Mouse (Mus musculus) heart, embryonic 15.5 days (tissue): ENCODE results near the gene Cdiptos. TPM values are rescaled to one million over a fixed set of nuclear protein-coding genes. Genes with fewer than 3 reads are reported as not detected.

ENCODE experiments used
- ATAC-seq: fragments of 200-750 bp; cut with Nextera tagmentation; replicated peaks from 2 replicates; pipeline ENCODE4 v1.8.0; 2017; ENCODE audit warnings: low read depth, moderate TSS enrichment; ENCODE audit not compliant: insufficient number of reproducible peaks, insufficient read depth, low FRiP score
- H3K27ac ChIP-seq: fragments of 300-500 bp; sonication (generic); 2 replicates; pipeline ENCODE4 v1.5.1; 2015; ENCODE audit warnings: mild to moderate bottlenecking, inconsistent platforms
- H3K27me3 ChIP-seq: fragments of 300-500 bp; sonication (generic); 2 replicates; pipeline ENCODE4 v1.6.1; 2015; ENCODE audit warnings: inconsistent platforms
- H3K36me3 ChIP-seq: fragments of 300-500 bp; sonication (generic); 2 replicates; pipeline ENCODE4 v1.6.1; 2015; ENCODE audit warnings: mild to moderate bottlenecking, inconsistent platforms
- H3K4me1 ChIP-seq: fragments of 300-500 bp; sonication (generic); replicated peaks from 2 replicates; pipeline ENCODE4 v1.6.1; 2015; ENCODE audit warnings: inconsistent platforms
- H3K4me2 ChIP-seq: fragments of 300-500 bp; sonication (generic); 2 replicates; pipeline ENCODE4 v1.6.1; 2015; ENCODE audit warnings: inconsistent platforms, mild to moderate bottlenecking, moderate library complexity
- H3K4me3 ChIP-seq: fragments of 300-500 bp; sonication (generic); 2 replicates; pipeline ENCODE4 v1.5.1; 2015; ENCODE audit warnings: mild to moderate bottlenecking, inconsistent platforms
- H3K9ac ChIP-seq: fragments of 300-500 bp; sonication (generic); 2 replicates; pipeline ENCODE4 v1.6.1; 2015; ENCODE audit warnings: mild to moderate bottlenecking, inconsistent platforms
- H3K9me3 ChIP-seq: fragments of 300-500 bp; sonication (generic); replicated peaks from 2 replicates; pipeline ENCODE4 v1.6.1; 2016; ENCODE audit warnings: inconsistent platforms
- WGBS: fragments of 180-500 bp; shearing (Covaris S2); methylation state at CpG from one replicate; pipeline ENCODE4 v1.1.7; 2015; ENCODE audit warnings: mixed read lengths; 5-methylcytosine and 5-hydroxymethylcytosine counted together
- polyA plus RNA-seq: library from polyadenylated mRNA; unstranded; fragments of >200 nt; fragmentation: Nextera tagmentation; extraction: Ambion mirVana; gene quantifications from 2 replicates; pipeline ENCODE4 v1.2.1, GENCODE M21; 2015

Gene Cdiptos
- 0.85 and 1.6 TPM in 2 replicates for polyA plus RNA-seq

DNA sequence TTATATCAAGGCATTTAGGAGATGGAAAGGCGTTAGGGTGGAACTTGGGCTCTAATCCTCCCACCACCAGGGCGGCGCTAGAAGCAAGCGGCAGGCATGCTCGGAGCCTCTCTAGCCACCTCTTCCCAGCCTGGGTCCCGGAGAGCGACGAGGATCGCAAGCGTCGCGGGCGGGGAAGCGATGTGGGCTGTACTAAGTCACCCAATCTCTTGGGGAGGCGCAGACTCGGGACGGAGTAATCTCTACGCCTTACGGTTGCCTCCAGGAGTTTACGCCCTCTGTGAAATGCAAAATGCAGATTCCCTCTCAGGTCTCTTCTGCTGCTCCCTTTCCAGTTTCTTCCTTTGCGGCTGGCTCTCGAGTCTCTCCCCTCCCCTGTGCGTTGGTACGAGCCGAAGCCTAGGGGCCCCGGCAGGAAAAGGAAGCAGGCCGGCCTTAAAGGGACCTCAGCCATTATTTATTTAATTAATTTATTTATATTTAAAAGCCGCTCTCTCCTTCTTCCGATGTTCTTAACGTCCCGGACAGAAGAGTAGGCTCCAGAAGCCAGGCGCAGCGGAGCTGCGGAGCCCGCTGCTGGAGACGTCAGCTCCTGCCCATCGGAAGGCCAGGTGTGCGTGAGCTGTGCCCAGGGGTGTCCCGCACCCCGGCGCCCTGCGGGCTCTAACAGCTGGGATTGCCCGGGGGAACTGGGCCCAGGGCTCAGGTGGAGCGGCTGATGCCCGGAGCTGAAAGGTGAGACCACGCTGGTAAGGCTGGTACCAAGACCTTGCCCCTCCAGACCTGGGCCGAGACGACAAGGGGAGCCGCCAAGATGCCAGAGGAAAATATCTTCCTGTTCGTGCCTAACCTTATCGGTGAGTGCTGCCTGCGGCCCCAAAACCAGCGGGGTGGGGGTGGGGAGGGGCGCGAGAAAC is at the start of gene Cdiptos:
Gene Cdiptos, minus strand, starts transcription at position 149 of the 917 bp plus-strand sequence.
- Histone ChIP-seq H3K4me3 (peak within 1 kb of the TSS; percentile 94), H3K27me3 (no peaks in the 10 kb centered on the region), H3K9me3 (no peaks in the 10 kb centered on the region), H3K36me3 (peaks cover 23% of the 10 kb centered on the region), H3K27ac (peak within 1 kb of the TSS; percentile 93), H3K9ac (peak within 1 kb of the TSS; percentile 96), H3K4me1 (peaks cover 17% of the 10 kb centered on the region), H3K4me2 (peak within 1 kb of the TSS; percentile 82)
- peak; percentile 92 for ATAC-seq
- under 1% methylated on average over 55 of the region's 55 CpGs for WGBS

GRCm38 (mm10) chr7:127024755-127025555 is 49.1 kb upstream of the Cdiptos start:
- peaks cover 60% of the 10 kb centered on the region for H3K4me1 ChIP-seq
- H3K36me3 ChIP-seq, result peaks cover 29% of the 10 kb centered on the region
- peak overlapping the region; percentile 93 for H3K4me3 ChIP-seq
- peak overlapping the region; percentile 99 for H3K9ac ChIP-seq
- peak; percentile 7; the same call in 1 of the 2 replicates for ATAC-seq
- no peaks in the 10 kb centered on the region for H3K9me3 ChIP-seq
- peak overlapping the region; percentile 99 for H3K27ac ChIP-seq
- H3K4me2 ChIP-seq, result peak overlapping the region; percentile 94
- WGBS, result 1% methylated on average over 30 of the region's 30 CpGs
- H3K27me3 ChIP-seq, result no peaks in the 10 kb centered on the region

- 19% methylated on average over 19 of the region's 19 CpGs for WGBS
- peak overlapping the region; percentile 94 for H3K4me2 ChIP-seq
- H3K4me3 ChIP-seq, result peak overlapping the region; percentile 93
- peaks cover 67% of the 10 kb centered on the region for H3K4me1 ChIP-seq
- no peaks in the 10 kb centered on the region for H3K27me3 ChIP-seq
- ATAC-seq, result no peak
- peak overlapping the region; percentile 99 for H3K27ac ChIP-seq
- H3K9ac ChIP-seq, result peak overlapping the region; percentile 99
- no peaks in the 10 kb centered on the region for H3K9me3 ChIP-seq
- peaks cover 24% of the 10 kb centered on the region for H3K36me3 ChIP-seq
These were observed 48.2 kb upstream of the Cdiptos start for GRCm38 (mm10) chr7:127023896-127024690.

DNA sequence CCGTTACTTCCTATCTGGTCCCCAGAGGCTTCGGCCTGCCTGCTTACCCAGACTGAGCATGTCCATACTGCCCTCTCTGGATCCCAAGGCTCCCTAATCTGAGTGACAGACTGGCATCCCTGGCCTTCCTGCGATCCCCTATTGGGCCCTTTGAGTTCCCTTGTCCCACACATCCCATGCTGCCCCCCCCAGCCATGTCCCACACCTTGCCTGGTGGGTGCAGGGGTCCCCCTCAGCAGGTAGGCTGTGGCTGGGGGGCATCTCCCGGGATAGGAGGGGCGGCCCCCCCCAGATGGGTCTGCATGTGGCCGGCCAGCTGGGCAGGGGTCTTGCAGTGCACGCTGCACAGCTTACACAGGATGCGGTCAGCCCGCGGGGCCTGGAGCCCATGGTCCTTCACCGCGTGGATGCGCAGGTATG is 47.4 kb upstream of the Cdiptos start:
- Histone ChIP-seq H3K4me2 (peak overlapping the region; percentile 94), H3K4me3 (peak overlapping the region; percentile 93), H3K9me3 (no peaks in the 10 kb centered on the region), H3K9ac (peak overlapping the region; percentile 99), H3K4me1 (peaks cover 67% of the 10 kb centered on the region), H3K36me3 (peaks cover 20% of the 10 kb centered on the region), H3K27ac (peak overlapping the region; percentile 48; the same call in 1 of the 2 replicates), H3K27me3 (no peaks in the 10 kb centered on the region)
- 75% methylated on average over 13 of the region's 13 CpGs for WGBS
- ATAC-seq, result no peak

- Histone ChIP-seq H3K4me1 (peaks cover 64% of the 10 kb centered on the region), H3K9me3 (no peaks in the 10 kb centered on the region), H3K27ac (peak overlapping the region; percentile 48; the same call in 1 of the 2 replicates), H3K36me3 (peaks cover 20% of the 10 kb centered on the region), H3K9ac (peak overlapping the region; percentile 99; the same call in 1 of the 2 replicates), H3K4me2 (peak overlapping the region; percentile 94), H3K27me3 (no peaks in the 10 kb centered on the region), H3K4me3 (peak overlapping the region; percentile 93)
- WGBS, result 84% methylated on average over 7 of the region's 7 CpGs
- no peak for ATAC-seq
These were observed 46.8 kb upstream of the Cdiptos start for GRCm38 (mm10) chr7:127022528-127023271.

GRCm38 (mm10) chr7:127021563-127022527 is 45.9 kb upstream of the Cdiptos start:
- no peak for ATAC-seq
- H3K4me3 ChIP-seq, result peak overlapping the region; percentile 53
- 49% methylated on average over 5 of the region's 5 CpGs for WGBS
- H3K9ac ChIP-seq, result peak overlapping the region; percentile 66
- H3K4me2 ChIP-seq, result peak overlapping the region; percentile 82
- H3K4me1 ChIP-seq, result peaks cover 66% of the 10 kb centered on the region
- peaks cover 20% of the 10 kb centered on the region for H3K36me3 ChIP-seq
- H3K9me3 ChIP-seq, result no peaks in the 10 kb centered on the region
- H3K27me3 ChIP-seq, result no peaks in the 10 kb centered on the region
- peak overlapping the region; percentile 44 for H3K27ac ChIP-seq

DNA sequence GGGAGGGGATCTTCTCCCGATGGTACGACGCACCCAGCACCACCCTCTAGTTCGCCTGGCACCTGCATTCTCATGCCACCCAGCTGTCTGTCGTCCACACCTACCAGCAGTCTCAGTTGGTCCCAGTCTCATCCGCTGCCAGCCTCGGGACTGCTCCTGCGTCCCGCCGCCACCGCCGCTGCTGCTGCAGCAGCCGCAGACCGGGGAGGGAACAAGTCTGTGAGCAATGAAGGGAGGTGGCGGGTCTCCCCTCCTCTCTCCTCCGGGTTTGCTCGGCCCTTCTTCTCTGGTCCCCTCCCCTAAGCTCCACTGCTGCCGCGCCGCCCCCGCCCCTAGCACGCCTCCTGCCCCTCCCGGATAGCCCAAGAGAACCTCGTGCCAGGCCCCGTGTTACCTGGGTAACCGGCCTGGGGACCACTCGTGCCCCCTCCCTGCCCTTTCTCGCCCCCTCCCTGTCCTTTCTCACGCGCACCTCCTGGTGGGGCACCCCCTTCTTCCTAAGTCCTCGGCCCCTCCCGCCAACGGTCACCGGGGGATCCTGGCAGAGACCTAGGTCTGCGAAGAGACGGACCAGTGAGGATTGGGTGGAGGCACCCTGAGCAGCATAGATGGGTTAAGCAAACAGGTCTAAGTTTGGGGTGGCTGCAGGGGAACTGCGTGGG is 45.1 kb upstream of the Cdiptos start, which contains the start of the genes Gm42742 and Prrt2:
Gene Gm42742, minus strand, starts transcription at position 197 of the 662 bp plus-strand sequence.
Gene Prrt2, minus strand, starts transcription at position 311 of the 662 bp plus-strand sequence.
- H3K4me1 ChIP-seq, result peaks cover 68% of the 10 kb centered on the region
- no peak for ATAC-seq
- peak within 1 kb of the TSS; percentile 82 for H3K4me2 ChIP-seq
- peak within 1 kb of the TSS; percentile 53 for H3K4me3 ChIP-seq
- peak within 1 kb of the TSS; percentile 66 for H3K9ac ChIP-seq
- H3K9me3 ChIP-seq, result no peaks in the 10 kb centered on the region
- H3K36me3 ChIP-seq, result peaks cover 20% of the 10 kb centered on the region
- H3K27me3 ChIP-seq, result no peaks in the 10 kb centered on the region
- peak within 1 kb of the TSS; percentile 44 for H3K27ac ChIP-seq
- 1% methylated on average over 37 of the region's 37 CpGs for WGBS

- Histone ChIP-seq H3K9me3 (no peaks in the 10 kb centered on the region), H3K4me3 (peak overlapping the region; percentile 53), H3K36me3 (peaks cover 20% of the 10 kb centered on the region), H3K9ac (peak overlapping the region; percentile 66), H3K27me3 (no peaks in the 10 kb centered on the region), H3K4me1 (peaks cover 74% of the 10 kb centered on the region), H3K27ac (peak overlapping the region; percentile 44; the same call in 1 of the 2 replicates), H3K4me2 (peak overlapping the region; percentile 82)
- WGBS, result 49% methylated on average over 5 of the region's 5 CpGs
- ATAC-seq, result no peak
These were observed 44.6 kb upstream of the Cdiptos start for GRCm38 (mm10) chr7:127020491-127020890.

DNA sequence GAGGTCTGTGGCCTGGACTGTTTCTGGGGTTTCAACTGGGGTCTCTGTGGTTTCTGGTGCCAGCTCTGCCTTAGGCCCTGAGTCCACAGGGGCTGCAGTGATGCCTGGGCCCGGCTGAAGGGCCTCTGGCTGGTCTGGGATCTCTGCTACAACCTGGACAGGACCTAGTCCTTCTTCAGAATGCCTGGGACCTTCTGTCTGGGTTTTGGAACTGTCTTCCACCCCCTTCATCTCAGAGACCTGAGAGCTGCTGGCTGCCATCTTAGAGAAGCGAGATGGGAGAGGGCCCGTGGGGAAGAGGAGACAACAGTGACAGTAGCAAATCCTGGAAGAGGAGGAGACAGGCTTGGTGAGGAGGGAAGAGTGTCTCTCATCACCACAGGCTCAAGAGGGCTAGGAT is 44.1 kb upstream of the Cdiptos start:
- Histone ChIP-seq H3K9ac (no peak overlapping the region), H3K27me3 (no peaks in the 10 kb centered on the region), H3K4me1 (peaks cover 77% of the 10 kb centered on the region), H3K9me3 (no peaks in the 10 kb centered on the region), H3K4me2 (peak overlapping the region; percentile 82), H3K4me3 (peak overlapping the region; percentile 53), H3K36me3 (peaks cover 22% of the 10 kb centered on the region), H3K27ac (peak overlapping the region; percentile 44; the same call in 1 of the 2 replicates)
- ATAC-seq, result no peak
- WGBS, result 74% methylated on average over 3 of the region's 3 CpGs
